Mouse (Mus musculus): ENCODE results near the gene Nfkb1.

The Nfkb1 gene

DNA sequence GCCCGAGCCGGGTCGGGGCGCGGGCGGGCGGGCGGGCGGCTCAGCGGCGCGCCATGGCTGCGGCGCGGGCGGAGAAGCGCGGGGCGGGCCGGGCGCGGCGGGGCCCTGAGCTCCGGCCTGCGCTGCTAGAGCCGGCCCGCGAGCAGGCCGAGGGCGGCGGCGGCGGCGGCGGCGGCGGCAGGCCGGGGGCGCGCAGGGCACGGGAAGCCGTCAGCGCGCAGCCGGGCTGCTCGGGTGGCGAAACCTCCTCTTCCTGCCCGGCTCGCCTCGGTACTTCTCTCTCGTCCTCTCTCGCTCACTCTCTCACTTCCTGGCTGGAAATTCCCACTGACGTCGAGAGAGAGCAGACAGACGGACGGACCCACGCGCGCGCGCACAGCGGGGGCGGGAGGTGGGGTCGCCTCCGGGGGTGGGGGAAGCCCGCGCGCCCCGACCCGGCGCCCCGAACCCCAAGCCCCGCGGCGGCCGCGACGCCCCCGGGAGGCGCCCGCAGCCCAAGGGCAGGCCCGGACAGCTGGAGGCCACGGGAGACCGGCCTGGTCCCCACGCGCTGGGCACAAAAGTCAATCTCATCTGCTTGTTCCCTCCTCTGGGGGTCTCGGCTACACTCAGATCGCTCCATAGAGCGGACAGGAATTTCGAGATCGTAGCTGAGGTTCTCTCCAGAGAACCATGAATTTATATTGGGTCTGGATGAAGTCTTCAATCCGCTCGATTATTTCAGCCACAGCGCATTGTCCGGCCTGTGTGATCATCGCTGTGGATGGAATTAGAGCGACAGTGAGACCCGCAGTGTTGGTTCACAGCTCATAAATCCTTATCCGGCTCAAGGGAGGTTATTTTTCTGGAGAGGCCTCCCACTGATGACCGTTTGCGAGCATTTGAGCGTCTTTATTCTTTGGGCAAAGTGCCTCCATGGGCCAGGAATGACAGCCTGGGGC is at the start of gene Nfkb1:
Gene Nfkb1, minus strand, starts transcription at position 357 of the 941 bp plus-strand sequence.
- peak; percentile 79 for DNase-seq

DNA sequence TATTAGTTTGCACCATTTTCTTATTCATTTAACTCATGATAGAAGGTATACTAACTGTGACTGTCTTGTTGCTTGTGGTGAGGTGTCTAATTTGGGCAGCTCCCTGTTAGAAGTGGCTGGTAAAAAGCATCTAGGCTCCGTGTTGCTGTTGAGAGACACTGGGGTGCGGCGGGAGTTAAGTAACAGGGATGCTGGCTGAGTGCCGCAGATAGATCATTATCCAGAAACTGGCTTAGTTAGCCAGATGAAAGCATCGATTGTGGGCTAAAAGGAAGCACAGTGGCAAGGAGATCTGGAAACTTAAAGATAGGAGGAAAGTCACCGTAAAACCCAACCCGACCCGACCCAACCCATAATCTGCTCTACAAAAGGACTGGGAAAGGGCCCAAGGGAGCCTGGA is 49.4 kb upstream of the Nfkb1 start:
- no peak for DNase-seq

GRCm38 (mm10) chr3:135734736-135735135 is 43.4 kb upstream of the Nfkb1 start:
- DNase-seq = no peak

DNA sequence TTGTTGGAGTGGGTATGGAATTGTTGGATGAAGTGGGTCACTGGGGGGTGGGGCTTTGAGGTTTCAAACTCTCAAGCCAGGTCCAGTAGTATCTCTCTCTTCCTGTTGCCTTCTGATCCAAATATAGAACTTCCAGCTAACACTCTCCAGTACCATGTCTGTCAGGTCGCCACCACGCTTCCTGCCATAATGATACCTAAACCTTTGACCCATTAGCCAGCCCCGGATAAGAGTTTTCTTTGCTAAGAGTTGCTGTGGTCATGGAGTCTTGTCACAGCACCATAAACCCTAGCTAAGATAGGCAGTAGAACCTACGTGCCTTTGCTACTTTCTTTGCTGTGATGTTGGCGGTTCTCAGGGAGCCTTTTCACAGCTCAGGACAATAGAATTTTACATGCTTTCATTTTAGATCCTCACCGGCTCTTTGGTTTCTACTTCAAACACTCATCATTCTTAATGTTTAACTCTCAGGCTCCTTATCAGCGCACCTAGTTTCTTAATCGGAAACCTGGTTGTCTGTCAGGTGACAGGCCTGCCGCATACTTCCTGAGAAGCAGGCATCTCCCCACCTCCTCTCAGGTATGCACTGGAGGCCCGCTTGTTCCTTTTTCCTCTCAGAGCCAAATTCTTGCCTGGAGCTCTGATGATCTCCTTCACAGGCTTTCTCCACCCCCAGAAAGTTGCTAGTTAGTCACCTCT is 41.5 kb upstream of the Nfkb1 start:
- no peak for DNase-seq

DNA sequence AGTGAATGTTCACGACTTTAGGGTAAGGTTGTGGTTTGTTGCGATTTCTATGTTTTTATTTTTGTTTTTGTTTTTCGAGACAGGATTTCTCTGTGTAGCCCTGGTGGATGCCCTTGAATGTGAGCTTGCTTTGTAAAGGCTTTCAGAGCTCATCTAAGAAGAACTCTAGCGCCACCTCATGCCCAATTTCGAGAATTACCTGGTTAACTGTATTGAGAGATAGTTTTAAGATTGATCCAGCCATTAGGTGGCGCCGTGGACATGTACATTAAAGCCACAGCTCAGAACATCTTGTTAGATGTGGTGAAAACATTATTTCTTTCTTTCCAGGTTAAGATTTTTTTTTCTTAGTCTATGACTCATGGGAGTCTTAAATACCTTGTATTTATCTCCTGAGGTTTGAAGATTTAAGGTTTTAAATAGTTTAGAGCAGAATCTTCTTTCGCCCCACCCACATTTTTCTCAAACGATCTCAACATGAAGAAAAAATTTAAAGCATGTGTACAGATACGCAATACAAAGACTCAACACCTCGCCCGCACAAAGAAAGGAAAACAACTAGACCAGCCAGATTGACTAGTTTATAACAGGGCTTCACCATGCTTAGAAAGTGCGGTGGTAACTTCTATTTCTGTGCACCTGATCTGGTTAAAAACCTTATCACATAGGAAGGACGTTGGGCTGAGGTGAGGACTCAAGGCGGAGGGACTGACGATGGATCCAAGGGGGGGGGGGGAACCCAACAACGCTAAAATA is 40.1 kb upstream of the Nfkb1 start:
- DNase-seq = peak; percentile 96

DNA sequence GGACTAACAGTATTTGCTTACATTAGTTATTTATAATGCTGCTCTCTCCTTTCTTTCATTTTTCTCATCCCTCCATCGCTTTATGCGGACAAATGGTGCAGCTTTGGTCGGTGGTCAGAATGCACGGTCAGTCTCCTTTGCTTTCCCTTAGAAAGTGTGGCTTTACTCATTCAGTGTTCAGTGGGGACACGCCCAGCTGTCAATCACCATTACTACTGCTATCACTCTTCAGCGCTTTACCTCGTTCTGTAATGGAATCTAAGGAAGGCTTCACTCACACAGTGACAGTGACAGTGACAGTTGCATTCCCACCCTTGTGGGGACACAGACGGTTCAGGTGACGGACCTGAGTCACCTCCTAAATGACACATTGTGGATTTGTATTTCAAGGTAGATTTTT is 39.4 kb upstream of the Nfkb1 start:
- peak; percentile 44 for DNase-seq

DNA sequence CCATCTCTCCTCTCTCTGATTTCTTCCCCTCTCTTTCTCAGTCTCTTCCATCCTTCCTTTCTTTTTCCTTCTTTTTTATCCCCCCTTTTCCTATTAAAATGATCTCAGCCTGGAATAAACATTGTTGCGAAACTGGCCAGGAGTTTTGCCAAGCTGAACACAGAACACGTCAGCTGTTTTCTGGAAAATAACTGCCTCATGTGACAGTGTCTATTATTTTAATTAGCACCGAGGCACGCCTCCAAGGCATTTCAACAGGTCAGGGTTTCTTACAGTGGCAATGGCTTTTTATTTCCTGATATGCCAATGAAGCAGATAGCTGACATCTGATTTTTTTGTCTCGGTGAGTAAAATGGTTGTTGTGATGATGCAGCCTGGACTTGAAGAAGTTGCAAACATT is 38.2 kb upstream of the Nfkb1 start:
- DNase-seq = no peak

DNA sequence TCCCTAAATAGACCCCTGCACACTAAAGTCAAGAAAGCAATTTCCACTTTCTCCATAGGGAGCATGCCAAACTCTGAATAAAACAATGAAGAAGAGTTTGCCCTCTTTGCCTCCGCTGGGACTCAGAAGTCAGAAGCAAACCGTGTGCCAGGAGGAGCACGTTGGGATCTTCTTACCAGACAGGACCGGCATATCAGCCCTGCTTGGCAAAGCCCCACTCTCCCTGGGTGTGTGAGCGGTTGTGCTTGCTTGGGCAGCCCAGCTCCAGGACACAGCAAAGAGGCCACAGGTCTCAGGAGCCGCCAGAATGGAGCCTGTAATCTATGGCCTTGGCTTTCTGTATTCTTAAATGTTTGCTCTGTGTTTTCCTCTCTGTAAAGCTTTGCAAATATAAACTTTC is 37.6 kb upstream of the Nfkb1 start:
- DNase-seq = no peak

DNA sequence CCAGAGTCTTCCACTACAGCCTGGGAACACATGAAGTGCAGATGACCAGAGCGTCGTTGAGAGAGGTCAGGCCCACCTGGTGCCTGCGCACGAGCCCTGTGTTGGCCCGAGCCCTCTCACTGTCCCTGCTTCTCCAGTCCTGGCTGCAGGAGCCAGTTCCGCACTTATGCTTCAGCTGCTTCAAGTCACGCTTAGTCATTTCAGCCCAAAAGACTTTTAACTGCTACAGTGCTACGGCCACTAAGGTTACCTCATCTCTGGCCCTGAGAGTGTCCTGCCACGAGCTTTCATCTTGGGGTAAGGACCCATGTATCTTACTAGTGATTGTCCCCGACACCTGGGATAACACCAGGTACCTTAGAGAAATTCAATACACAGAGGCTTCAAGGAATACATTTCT is 36.0 kb upstream of the Nfkb1 start:
- DNase-seq = no peak

- no peak for DNase-seq
These were observed 35.4 kb upstream of the Nfkb1 start for GRCm38 (mm10) chr3:135726521-135727275.

- DNase-seq = peak; percentile 78
These were observed 34.7 kb upstream of the Nfkb1 start for GRCm38 (mm10) chr3:135726023-135726422.

DNA sequence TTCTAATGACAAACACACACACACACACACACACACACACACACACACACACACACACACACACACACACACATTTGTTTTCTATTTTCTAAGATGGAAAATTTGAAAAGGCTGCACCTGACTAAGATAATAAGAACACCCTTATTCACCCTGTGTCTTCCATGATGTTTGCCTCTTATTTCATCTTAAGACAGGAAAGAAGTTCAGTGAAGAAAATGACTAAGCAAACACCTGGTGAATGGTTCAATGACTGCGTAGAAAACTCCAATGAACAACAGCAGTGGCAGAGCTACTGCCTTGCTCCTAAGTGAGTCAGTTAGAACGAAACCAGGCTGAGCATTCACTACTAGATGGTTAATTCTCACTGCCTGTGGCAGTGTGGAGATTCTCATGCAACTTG is 30.8 kb upstream of the Nfkb1 start:
- DNase-seq = no peak

- DNase-seq = no peak
These were observed 28.6 kb upstream of the Nfkb1 start for GRCm38 (mm10) chr3:135719969-135720368.

DNA sequence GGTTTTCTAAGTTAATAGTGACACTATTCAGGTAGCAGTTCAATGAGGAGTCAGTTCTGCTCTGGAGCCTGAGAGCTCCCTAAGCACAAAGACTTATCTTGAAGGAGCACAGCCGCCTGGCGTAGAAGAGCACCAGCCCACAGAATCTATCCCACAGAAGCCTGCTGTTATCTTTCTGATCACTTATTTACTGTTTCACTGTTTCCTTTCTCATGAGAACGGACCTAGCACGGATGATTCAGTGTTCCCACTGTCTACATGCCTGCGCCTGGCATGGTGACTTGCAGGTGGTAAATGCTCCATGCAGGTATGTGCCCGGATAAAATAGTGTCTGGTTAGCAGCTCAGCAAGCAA is 27.8 kb upstream of the Nfkb1 start:
- no peak for DNase-seq

DNA sequence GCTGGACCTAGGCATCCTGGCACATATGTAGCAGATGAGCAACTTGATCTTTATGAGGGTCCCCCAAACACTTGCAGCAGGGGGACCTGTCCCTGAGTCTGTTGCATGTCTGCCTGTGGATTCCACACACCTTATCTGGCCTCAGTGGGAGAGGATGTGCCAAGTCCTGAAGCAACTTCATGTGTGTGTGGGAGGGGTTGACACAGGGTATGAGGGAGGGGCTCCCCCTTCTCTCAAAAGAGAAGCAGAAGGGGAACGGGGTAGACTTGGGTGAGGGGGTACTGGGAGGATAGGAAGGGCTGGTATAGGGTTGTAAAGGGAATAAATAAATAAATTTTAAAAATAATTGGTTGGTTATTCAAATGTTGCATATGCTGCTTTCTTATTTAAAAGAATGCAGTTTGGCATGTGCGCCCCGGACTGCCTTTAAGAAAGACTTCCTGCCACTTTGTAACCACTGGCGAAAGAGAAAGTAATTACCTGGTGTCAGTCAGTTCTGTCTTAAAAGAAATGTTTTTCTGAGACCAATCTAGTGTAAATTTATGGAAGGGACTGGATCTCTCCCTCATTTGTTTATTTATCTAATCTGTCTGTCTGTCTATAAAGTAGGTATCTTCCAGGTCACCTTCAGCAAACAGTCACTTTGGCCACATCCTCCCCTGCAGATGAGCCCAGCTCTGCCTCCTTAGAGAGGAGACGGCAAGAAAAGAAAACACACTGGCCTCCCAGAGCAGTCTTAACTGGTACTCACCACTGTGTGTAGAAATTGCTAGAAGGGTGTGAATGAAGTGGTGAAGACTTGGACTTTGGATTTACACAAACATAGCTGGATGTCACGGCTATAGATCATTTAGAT is 27.2 kb upstream of the Nfkb1 start:
- no peak for DNase-seq

DNA sequence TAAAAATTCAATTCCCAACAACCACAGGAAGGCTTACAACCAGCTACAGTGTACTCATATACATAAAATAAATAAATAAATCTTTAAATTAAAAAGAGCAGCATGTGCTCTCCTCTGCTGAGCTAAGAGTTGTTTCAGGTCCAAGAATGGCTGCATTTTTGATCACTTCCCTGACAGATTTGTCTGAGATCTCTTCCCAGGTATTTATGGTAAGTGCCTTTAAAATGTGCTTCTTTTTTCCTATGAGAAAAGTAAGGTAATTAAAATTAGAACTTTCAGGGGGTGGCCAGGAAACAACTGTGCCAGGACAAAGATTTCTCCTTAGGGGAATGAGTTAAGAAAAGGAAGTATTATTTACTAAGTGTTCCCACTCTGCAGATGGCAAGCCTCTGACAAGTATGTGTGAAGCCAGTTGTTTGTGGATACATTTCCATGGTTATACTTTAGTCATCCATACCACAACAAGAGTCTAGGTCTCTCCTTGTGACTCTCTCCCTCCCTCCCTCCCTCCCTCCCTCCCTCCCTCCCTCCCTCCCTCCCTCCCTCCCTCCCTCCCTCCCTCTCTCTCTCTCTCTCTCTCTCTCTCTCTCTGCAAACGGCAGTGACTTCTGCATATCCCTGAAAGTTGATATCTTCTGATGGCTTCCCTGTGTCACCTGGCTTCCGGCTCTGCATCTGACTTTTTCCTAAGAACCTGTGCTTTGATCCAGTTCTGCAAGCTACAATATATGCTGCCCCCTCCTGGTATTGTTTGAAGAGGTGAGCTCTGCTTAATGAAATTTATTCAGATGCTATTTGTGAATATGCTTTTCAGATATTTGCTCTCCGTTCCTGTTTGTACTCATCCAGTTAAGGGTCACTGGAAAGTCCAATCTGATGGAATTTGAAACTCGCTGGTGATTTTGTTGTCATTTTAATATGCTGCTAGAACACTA is 21.9 kb upstream of the Nfkb1 start:
- DNase-seq = peak; percentile 34

GRCm38 (mm10) chr3:135711613-135712012 is 20.3 kb upstream of the Nfkb1 start:
- DNase-seq = no peak

GRCm38 (mm10) chr3:135711040-135711570 is 19.8 kb upstream of the Nfkb1 start:
- no peak for DNase-seq

GRCm38 (mm10) chr3:135703307-135703706 is 12.0 kb upstream of the Nfkb1 start:
- DNase-seq = no peak

DNA sequence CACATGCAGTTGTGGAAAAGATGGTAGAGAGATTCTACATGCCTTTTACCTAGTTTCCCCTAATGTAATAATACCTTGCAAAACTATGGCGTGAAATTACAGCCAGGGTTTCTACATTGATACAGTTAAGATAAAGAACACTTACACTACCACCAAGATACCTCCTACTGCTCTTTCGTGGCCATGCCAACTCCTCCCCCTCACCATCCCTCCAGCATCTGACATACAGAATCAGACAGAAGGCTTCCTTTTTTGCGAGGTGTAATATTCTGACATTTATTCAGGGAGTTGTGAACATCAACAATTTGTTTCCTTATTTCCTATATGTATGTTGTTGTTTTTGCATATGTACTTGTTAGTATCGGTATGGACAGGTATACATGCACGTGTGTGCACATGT is 11.3 kb upstream of the Nfkb1 start:
- no peak for DNase-seq

Measured in retina, postnatal 1 day (tissue).